Mouse (Mus musculus): ENCODE measurements around the gene Xdh. TPM values are rescaled to one million over a fixed set of nuclear protein-coding genes. Genes with fewer than 3 reads are reported as not detected.

Xdh gene
- polyA plus RNA-seq, 1 experiment = 23.4 TPM

GRCm38 (mm10) chr17:73886071-73886785 lies 63.8 kb downstream of the Xdh start:
- Histone ChIP-seq H3K36me3 (ENCODE audit: control insufficient read depth, insufficient read depth, low read length) (no peaks in the 10 kb centered on the region; the same call in 1 of the 2 replicates), H3K27me3 (replicated peaks; ENCODE audit: control insufficient read depth, insufficient read depth, low read length) (no peaks in the 10 kb centered on the region), H3K4me3 (ENCODE audit: insufficient read depth, low read depth, low read length) (no peak overlapping the region), H3K27ac (ENCODE audit: insufficient read depth, low read depth, low read length) (no peak overlapping the region), H3K4me1 (ENCODE audit: control insufficient read depth, insufficient read depth, low read length) (no peaks in the 10 kb centered on the region)
- peak; percentile 97 for DNase-seq
- 64% methylated on average over 25 of the region's 25 CpGs for WGBS
- no peak for TF ChIP-seq CTCF (conservative IDR thresholded peaks at IDR 0.05; ENCODE audit: insufficient read depth, insufficient read length, low read depth, low read length)
- TF ChIP-seq POLR2A (IDR thresholded peaks at IDR 0.05; ENCODE audit: low read depth, low read length) = no peak

- DNase-seq = no peak
- Histone ChIP-seq H3K36me3 (ENCODE audit: control insufficient read depth, insufficient read depth, low read length) (no peaks in the 10 kb centered on the region), H3K27ac (ENCODE audit: insufficient read depth, low read depth, low read length) (no peak overlapping the region), H3K27me3 (replicated peaks; ENCODE audit: control insufficient read depth, insufficient read depth, low read length) (no peaks in the 10 kb centered on the region), H3K4me1 (ENCODE audit: control insufficient read depth, insufficient read depth, low read length) (no peaks in the 10 kb centered on the region), H3K4me3 (ENCODE audit: insufficient read depth, low read depth, low read length) (no peak overlapping the region)
- TF ChIP-seq CTCF (conservative IDR thresholded peaks at IDR 0.05; ENCODE audit: insufficient read depth, insufficient read length, low read depth, low read length) (no peak), POLR2A (IDR thresholded peaks at IDR 0.05; ENCODE audit: low read depth, low read length) (no peak)
- WGBS = 83% methylated on average over 12 of the region's 12 CpGs
Measured at GRCm38 (mm10) chr17:73883332-73883731, 66.7 kb downstream of the Xdh start.

GRCm38 (mm10) chr17:73882194-73882593 lies 67.8 kb downstream of the Xdh start:
- TF ChIP-seq CTCF (conservative IDR thresholded peaks at IDR 0.05; ENCODE audit: insufficient read depth, insufficient read length, low read depth, low read length) (peak; percentile 96), POLR2A (IDR thresholded peaks at IDR 0.05; ENCODE audit: low read depth, low read length) (no peak)
- Histone ChIP-seq H3K27me3 (replicated peaks; ENCODE audit: control insufficient read depth, insufficient read depth, low read length) (no peaks in the 10 kb centered on the region), H3K36me3 (ENCODE audit: control insufficient read depth, insufficient read depth, low read length) (no peaks in the 10 kb centered on the region), H3K4me3 (ENCODE audit: insufficient read depth, low read depth, low read length) (no peak overlapping the region), H3K27ac (ENCODE audit: insufficient read depth, low read depth, low read length) (no peak overlapping the region), H3K4me1 (ENCODE audit: control insufficient read depth, insufficient read depth, low read length) (no peaks in the 10 kb centered on the region)
- DNase-seq = peak; percentile 84
- WGBS = 13% methylated on average over 9 of the region's 9 CpGs

- Histone ChIP-seq H3K4me1 (ENCODE audit: control insufficient read depth, insufficient read depth, low read length) (no peaks in the 10 kb centered on the region), H3K27ac (ENCODE audit: insufficient read depth, low read depth, low read length) (no peak overlapping the region), H3K4me3 (ENCODE audit: insufficient read depth, low read depth, low read length) (no peak overlapping the region), H3K27me3 (replicated peaks; ENCODE audit: control insufficient read depth, insufficient read depth, low read length) (no peaks in the 10 kb centered on the region), H3K36me3 (ENCODE audit: control insufficient read depth, insufficient read depth, low read length) (no peaks in the 10 kb centered on the region)
- TF ChIP-seq POLR2A (IDR thresholded peaks at IDR 0.05; ENCODE audit: low read depth, low read length) (no peak), CTCF (conservative IDR thresholded peaks at IDR 0.05; ENCODE audit: insufficient read depth, insufficient read length, low read depth, low read length) (no peak)
- 53% methylated on average over 6 of the region's 6 CpGs for WGBS
- DNase-seq = peak; percentile 74
Measured at GRCm38 (mm10) chr17:73881295-73881694, 68.7 kb downstream of the Xdh start.

GRCm38 (mm10) chr17:73880286-73880685 lies 69.7 kb downstream of the Xdh start:
- no peak for DNase-seq
- no peak overlapping the region for H3K4me3 ChIP-seq (ENCODE audit: insufficient read depth, low read depth, low read length)
- H3K27ac ChIP-seq (ENCODE audit: insufficient read depth, low read depth, low read length) = no peak overlapping the region
- no peaks in the 10 kb centered on the region for H3K36me3 ChIP-seq (ENCODE audit: control insufficient read depth, insufficient read depth, low read length)
- WGBS = 89% methylated on average over 6 of the region's 6 CpGs
- no peaks in the 10 kb centered on the region for H3K27me3 ChIP-seq (replicated peaks; ENCODE audit: control insufficient read depth, insufficient read depth, low read length)
- TF ChIP-seq POLR2A (IDR thresholded peaks at IDR 0.05; ENCODE audit: low read depth, low read length) = no peak
- no peak for TF ChIP-seq CTCF (conservative IDR thresholded peaks at IDR 0.05; ENCODE audit: insufficient read depth, insufficient read length, low read depth, low read length)
- H3K4me1 ChIP-seq (ENCODE audit: control insufficient read depth, insufficient read depth, low read length) = no peaks in the 10 kb centered on the region

- no peaks in the 10 kb centered on the region for H3K4me1 ChIP-seq (ENCODE audit: control insufficient read depth, insufficient read depth, low read length)
Measured at GRCm38 (mm10) chr17:73879262-73879916, 70.6 kb downstream of the Xdh start.

GRCm38 (mm10) chr17:73875674-73876073 lies 74.3 kb downstream of the Xdh start:
- no peak overlapping the region for H3K4me3 ChIP-seq (ENCODE audit: insufficient read depth, low read depth, low read length)
- H3K27me3 ChIP-seq (replicated peaks; ENCODE audit: control insufficient read depth, insufficient read depth, low read length) = no peaks in the 10 kb centered on the region
- no peaks in the 10 kb centered on the region for H3K36me3 ChIP-seq (ENCODE audit: control insufficient read depth, insufficient read depth, low read length)
- H3K27ac ChIP-seq (ENCODE audit: insufficient read depth, low read depth, low read length) = no peak overlapping the region
- no peaks in the 10 kb centered on the region for H3K4me1 ChIP-seq (ENCODE audit: control insufficient read depth, insufficient read depth, low read length)
- DNase-seq = no peak
- no peak for TF ChIP-seq CTCF (conservative IDR thresholded peaks at IDR 0.05; ENCODE audit: insufficient read depth, insufficient read length, low read depth, low read length)
- no peak for TF ChIP-seq POLR2A (IDR thresholded peaks at IDR 0.05; ENCODE audit: low read depth, low read length)
- WGBS = 88% methylated on average over 7 of the region's 7 CpGs

More at GRCm38 (mm10) chr17:73879262-73879916, 70.6 kb downstream of the Xdh start:
- TF ChIP-seq POLR2A (IDR thresholded peaks at IDR 0.05; ENCODE audit: low read depth, low read length) (no peak), CTCF (conservative IDR thresholded peaks at IDR 0.05; ENCODE audit: insufficient read depth, insufficient read length, low read depth, low read length) (no peak)
- H3K27me3 ChIP-seq (replicated peaks; ENCODE audit: control insufficient read depth, insufficient read depth, low read length) = no peaks in the 10 kb centered on the region
- H3K27ac ChIP-seq (ENCODE audit: insufficient read depth, low read depth, low read length) = no peak overlapping the region
- H3K36me3 ChIP-seq (ENCODE audit: control insufficient read depth, insufficient read depth, low read length) = no peaks in the 10 kb centered on the region
- no peak overlapping the region for H3K4me3 ChIP-seq (ENCODE audit: insufficient read depth, low read depth, low read length)
- WGBS = 91% methylated on average over 10 of the region's 10 CpGs
- DNase-seq = no peak

Data from kidney, adult 2 months (tissue).